Comparison of ENCODE assay signal across 16 mouse cellular contexts in the genomic region with DNA sequence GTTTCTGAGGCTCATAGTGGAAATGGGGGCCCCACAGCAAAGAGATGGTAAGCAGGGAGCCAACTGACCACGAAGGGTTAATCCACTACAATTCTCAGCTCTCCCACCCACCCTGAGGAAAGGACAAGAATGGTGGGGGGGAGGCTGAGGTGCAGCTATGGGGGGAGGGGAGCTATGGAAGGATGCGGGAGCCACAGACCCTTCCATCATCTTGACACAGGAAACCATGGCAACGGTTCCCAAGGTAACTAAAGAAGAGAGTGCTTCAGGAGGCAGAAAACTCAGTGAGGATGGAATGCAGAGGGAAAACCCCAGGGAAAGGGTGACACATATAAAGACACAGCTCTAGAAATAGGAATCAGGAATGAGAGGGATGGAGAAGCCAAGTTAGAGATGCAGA. TPM values are rescaled to one million over a fixed set of nuclear protein-coding genes. Genes with fewer than 3 reads are reported as not detected.
DNase-seq lines count a peak whose midpoint lies in the region; ATAC-seq lines count a peak whose summit lies in the region.
"Had no signal": no experiment of that assay in that cellular context is flagged by ENCODE, and none has a peak within 500 bp of the region (broad histone marks: within the 10 kb centered on the region; RNA-seq: fewer than 3 reads in every experiment).

No protein-coding gene starts in this region.

- no peak overlapping the region for H3K9ac ChIP-seq in hindbrain, embryonic 11.5 days (ENCODE audit: low read depth, low read length)
- H3K9ac ChIP-seq in midbrain, embryonic 13.5 days (replicated peaks): no peak overlapping the region
- H3K9ac ChIP-seq: embryonic facial prominence, embryonic 12.5 days; intestine, embryonic 15.5 days had no signal

- 0 out of 2 replicates have a peak overlapping the region, but pooled peaks have one; percentile 51 for H3K27ac ChIP-seq in hindbrain, embryonic 11.5 days (ENCODE audit: low read depth, low read length)
- peak overlapping the region; percentile 83 for H3K27ac ChIP-seq in midbrain, embryonic 13.5 days
- H3K27ac ChIP-seq: embryonic facial prominence, embryonic 12.5 days; intestine, embryonic 15.5 days had no signal

- H3K36me3 ChIP-seq in hindbrain, embryonic 11.5 days (ENCODE audit: control insufficient read depth, insufficient read depth, low read length): no peaks in the 10 kb centered on the region
- peaks cover 36% of the 10 kb centered on the region for H3K36me3 ChIP-seq in midbrain, embryonic 13.5 days
- H3K36me3 ChIP-seq: embryonic facial prominence, embryonic 12.5 days; intestine, embryonic 15.5 days had no signal

- H3K9me3 ChIP-seq in hindbrain, embryonic 11.5 days (ENCODE audit: control insufficient read depth, low read length): no peaks in the 10 kb centered on the region
- H3K9me3 ChIP-seq in midbrain, embryonic 13.5 days: no peaks in the 10 kb centered on the region
- H3K9me3 ChIP-seq: embryonic facial prominence, embryonic 12.5 days; intestine, embryonic 15.5 days had no signal

- DNase-seq in ZHBTc4 (ENCODE audit: low read depth, low spot score): peak; percentile 13
- peak; percentile 20 for DNase-seq in embryo, embryonic 11.5 days (ENCODE audit: low read depth, low spot score)
- peak; percentile 77 for DNase-seq in hindbrain, embryonic 11.5 days (ENCODE audit: low spot score)
- no peak for DNase-seq in thymus, postnatal 0 days (ENCODE audit: low spot score)
- no peak for DNase-seq in cerebellum, adult 18-20 months
- DNase-seq: adrenal gland, postnatal 10 days; lung, adult 2 months had no signal

- H3K27me3 ChIP-seq in hindbrain, embryonic 11.5 days (ENCODE audit: control insufficient read depth, insufficient read depth, low read length): no peaks in the 10 kb centered on the region
- H3K27me3 ChIP-seq in midbrain, embryonic 13.5 days: no peaks in the 10 kb centered on the region
- H3K27me3 ChIP-seq: embryonic facial prominence, embryonic 12.5 days; intestine, embryonic 15.5 days had no signal

- 42% methylated on average over 3 of the region's 3 CpGs for WGBS in hindbrain, embryonic 11.5 days
- 38% methylated on average over 3 of the region's 3 CpGs for WGBS in midbrain, embryonic 13.5 days

- H3K4me2 ChIP-seq in hindbrain, embryonic 11.5 days (replicated peaks; ENCODE audit: low read depth, low read length): no peak overlapping the region; the same call in 1 of the 2 replicates
- H3K4me2 ChIP-seq in midbrain, embryonic 13.5 days (replicated peaks): peak overlapping the region; percentile 30; the same call in 1 of the 2 replicates
- H3K4me2 ChIP-seq: embryonic facial prominence, embryonic 12.5 days; intestine, embryonic 15.5 days had no signal

- H3K4me1 ChIP-seq in hindbrain, embryonic 11.5 days (replicated peaks; ENCODE audit: control insufficient read depth, insufficient read depth, low read length): no peaks in the 10 kb centered on the region
- H3K4me1 ChIP-seq in midbrain, embryonic 13.5 days (replicated peaks): peaks cover 50% of the 10 kb centered on the region
- H3K4me1 ChIP-seq: embryonic facial prominence, embryonic 12.5 days; intestine, embryonic 15.5 days had no signal

- ATAC-seq in hindbrain, embryonic 11.5 days (ENCODE audit: low FRiP score): peak; percentile 78
- peak; percentile 80 for ATAC-seq in midbrain, embryonic 13.5 days
- ATAC-seq in megakaryocyte, adult 5-6 weeks (ENCODE audit: poor library complexity, severe bottlenecking): no peak
- no peak for ATAC-seq in granulocyte monocyte progenitor cell, adult 5-6 weeks (replicated peaks; ENCODE audit: poor library complexity, severe bottlenecking)
- ATAC-seq: intestine, embryonic 15.5 days had no signal

- no peak overlapping the region for H3K4me3 ChIP-seq in hindbrain, embryonic 11.5 days (ENCODE audit: low read depth, low read length)
- H3K4me3 ChIP-seq in midbrain, embryonic 13.5 days (replicated peaks): no peak overlapping the region
- H3K4me3 ChIP-seq: embryonic facial prominence, embryonic 12.5 days; intestine, embryonic 15.5 days had no signal

RNA-seq across cellular contexts. Expression of gene Avpr2, which starts 27.2 kb away (rescaled TPM):
- polyA plus RNA-seq in hindbrain, embryonic 11.5 days (2014; fragmentation: Nextera tagmentation; extraction: Ambion mirVana): 0.06 and 0.11 TPM in 2 replicates
- 0.24 and 0.27 TPM in 2 replicates for polyA plus RNA-seq in midbrain, embryonic 13.5 days (2015; fragmentation: Nextera tagmentation; extraction: Ambion mirVana)
- 1.2 and 2.1 TPM in 2 replicates for polyA plus RNA-seq in thymus, postnatal 0 days (2015; fragmentation: Nextera tagmentation; extraction: Ambion mirVana)
- not detected in 2 replicates for total RNA-seq in megakaryocyte, adult 5-6 weeks (2015)
- total RNA-seq in megakaryocyte, adult 5-6 weeks (2017): 0.12 and 0.33 TPM in 2 replicates
- not detected in 2 replicates for total RNA-seq in granulocyte monocyte progenitor cell, adult 5-6 weeks (2014; fragmentation: Nextera tagmentation)
- 0.09 TPM in 1 of 2 replicates, not detected in the other for total RNA-seq in granulocyte monocyte progenitor cell, adult 5-6 weeks (2017)
- total RNA-seq: adrenal gland, postnatal 10 days; left cerebral cortex, adult 18-20 months; megakaryocyte-erythroid progenitor cell, adult 5-6 weeks had no signal
- polyA plus RNA-seq: gonadal fat pad, adult 2 months; limb, embryonic 14.5 days; lung, adult 2 months had no signal

RNA-seq across cellular contexts. Expression of gene L1cam, which starts 31.2 kb away (rescaled TPM):
- 26.3 and 35.9 TPM in 2 replicates for polyA plus RNA-seq in hindbrain, embryonic 11.5 days (2014; fragmentation: Nextera tagmentation; extraction: Ambion mirVana)
- 73.8 and 80.8 TPM in 2 replicates for polyA plus RNA-seq in midbrain, embryonic 13.5 days (2015; fragmentation: Nextera tagmentation; extraction: Ambion mirVana)
- polyA plus RNA-seq in thymus, postnatal 0 days (2015; fragmentation: Nextera tagmentation; extraction: Ambion mirVana): 0.29 and 0.31 TPM in 2 replicates
- 49.8 and 51.5 TPM in 2 replicates for total RNA-seq in megakaryocyte, adult 5-6 weeks (2015)
- total RNA-seq in megakaryocyte, adult 5-6 weeks (2017): 21.3 and 34.5 TPM in 2 replicates
- total RNA-seq in granulocyte monocyte progenitor cell, adult 5-6 weeks (2014; fragmentation: Nextera tagmentation): 0.11 and 0.13 TPM in 2 replicates
- total RNA-seq in granulocyte monocyte progenitor cell, adult 5-6 weeks (2017): 0.26 and 1.6 TPM in 2 replicates

RNA-seq across cellular contexts. Expression of gene Pdzd4, which starts 39.9 kb away (rescaled TPM):
- 1.4 and 1.6 TPM in 2 replicates for polyA plus RNA-seq in hindbrain, embryonic 11.5 days (2014; fragmentation: Nextera tagmentation; extraction: Ambion mirVana)
- polyA plus RNA-seq in midbrain, embryonic 13.5 days (2015; fragmentation: Nextera tagmentation; extraction: Ambion mirVana): 4.3 and 4.7 TPM in 2 replicates
- polyA plus RNA-seq in thymus, postnatal 0 days (2015; fragmentation: Nextera tagmentation; extraction: Ambion mirVana): 0.17 and 0.26 TPM in 2 replicates
- total RNA-seq in megakaryocyte, adult 5-6 weeks (2015): 1.5 and 1.7 TPM in 2 replicates
- total RNA-seq in megakaryocyte, adult 5-6 weeks (2017): 5.1 and 5.8 TPM in 2 replicates
- 0.58 and 2.6 TPM in 2 replicates for total RNA-seq in granulocyte monocyte progenitor cell, adult 5-6 weeks (2014; fragmentation: Nextera tagmentation)
- total RNA-seq in granulocyte monocyte progenitor cell, adult 5-6 weeks (2017): 0.90 and 1.4 TPM in 2 replicates

RNA-seq across cellular contexts. Expression of gene Arhgap4, which starts 57.0 kb away (rescaled TPM):
- 0.99 and 2.3 TPM in 2 replicates for polyA plus RNA-seq in hindbrain, embryonic 11.5 days (2014; fragmentation: Nextera tagmentation; extraction: Ambion mirVana)
- 2.8 and 2.9 TPM in 2 replicates for polyA plus RNA-seq in midbrain, embryonic 13.5 days (2015; fragmentation: Nextera tagmentation; extraction: Ambion mirVana)
- 71.5 and 74.1 TPM in 2 replicates for polyA plus RNA-seq in thymus, postnatal 0 days (2015; fragmentation: Nextera tagmentation; extraction: Ambion mirVana)
- total RNA-seq in megakaryocyte, adult 5-6 weeks (2015): 67.6 and 69.7 TPM in 2 replicates
- 98.9 and 119 TPM in 2 replicates for total RNA-seq in megakaryocyte, adult 5-6 weeks (2017)
- total RNA-seq in granulocyte monocyte progenitor cell, adult 5-6 weeks (2014; fragmentation: Nextera tagmentation): 45.1 and 49.1 TPM in 2 replicates
- 26.4 and 36.3 TPM in 2 replicates for total RNA-seq in granulocyte monocyte progenitor cell, adult 5-6 weeks (2017)

RNA-seq across cellular contexts. Expression of gene Naa10, which starts 57.1 kb away (rescaled TPM):
- 117 and 126 TPM in 2 replicates for polyA plus RNA-seq in hindbrain, embryonic 11.5 days (2014; fragmentation: Nextera tagmentation; extraction: Ambion mirVana)
- polyA plus RNA-seq in midbrain, embryonic 13.5 days (2015; fragmentation: Nextera tagmentation; extraction: Ambion mirVana): 107 and 108 TPM in 2 replicates
- 212 and 213 TPM in 2 replicates for polyA plus RNA-seq in thymus, postnatal 0 days (2015; fragmentation: Nextera tagmentation; extraction: Ambion mirVana)
- 51.7 and 59.9 TPM in 2 replicates for total RNA-seq in megakaryocyte, adult 5-6 weeks (2015)
- 79.4 and 93.7 TPM in 2 replicates for total RNA-seq in megakaryocyte, adult 5-6 weeks (2017)
- total RNA-seq in granulocyte monocyte progenitor cell, adult 5-6 weeks (2014; fragmentation: Nextera tagmentation): 159 and 179 TPM in 2 replicates
- total RNA-seq in granulocyte monocyte progenitor cell, adult 5-6 weeks (2017): 155 and 215 TPM in 2 replicates

Comparison
In these comparisons a context has a peak if more than half of its experiments do, and no peak if none do; other contexts are left out.
1. DNase-seq: peak in ZHBTc4 (single experiment), embryo, embryonic 11.5 days (single experiment) and hindbrain, embryonic 11.5 days (single experiment); none in thymus, postnatal 0 days (single experiment) and cerebellum, adult 18-20 months (0 of 2).
2. ATAC-seq: peak in hindbrain, embryonic 11.5 days (single experiment) and midbrain, embryonic 13.5 days (single experiment); none in megakaryocyte, adult 5-6 weeks (single experiment) and granulocyte monocyte progenitor cell, adult 5-6 weeks (single experiment).
3. RNA of gene L1cam, which starts 31.2 kb away (polyA plus RNA-seq): 73.8 to 80.8 TPM in midbrain, embryonic 13.5 days and 26.3 to 35.9 TPM in hindbrain, embryonic 11.5 days; 0.29 to 0.31 TPM in thymus, postnatal 0 days; every median in the first group is over 10 times any median in the second.